Mouse (Mus musculus) heart, postnatal 0 days (tissue): Measurements from ENCODE around the gene Ap3d1.
A peak's percentile ranks its signal among the peaks of the same experiment; 100 is the strongest.

Experiments
- CTCF ChIP-seq: IDR thresholded peaks from 2 replicates; pipeline ENCODE4 v1.5.1; 2016; ENCODE audit warnings: antibody characterized with exemption, control low read depth, low read depth
- EP300 ChIP-seq: IDR thresholded peaks from 2 replicates; pipeline ENCODE4 v1.6.1; 2016; ENCODE audit warnings: antibody characterized with exemption, low read depth

GRCm38 (mm10) chr10:80677942-80678436 is 64.1 kb downstream of the Ap3d1 start, which contains the start of gene Mknk2:
- TF ChIP-seq CTCF (peak; percentile 26), EP300 (peak; percentile 95; the same call in 1 of the 2 replicates)
